Mouse (Mus musculus) spleen, adult 2 months (tissue): ENCODE results near the gene Gnaq.

Experiments
- CTCF ChIP-seq: fragments of 200-500 bp; IDR thresholded peaks from 2 replicates; pipeline ENCODE4 v1.5.1; 2011; ENCODE audit warnings: mild to moderate bottlenecking, inconsistent platforms; ENCODE audit not compliant: insufficient read depth, insufficient read length, insufficient replicate concordance; ENCODE audit errors: extremely low read depth
- POLR2A ChIP-seq: fragments of 200-500 bp; IDR thresholded peaks from 2 replicates; pipeline ENCODE4 v1.6.1; 2011; ENCODE audit warnings: low read depth, low read length, inconsistent platforms

DNA sequence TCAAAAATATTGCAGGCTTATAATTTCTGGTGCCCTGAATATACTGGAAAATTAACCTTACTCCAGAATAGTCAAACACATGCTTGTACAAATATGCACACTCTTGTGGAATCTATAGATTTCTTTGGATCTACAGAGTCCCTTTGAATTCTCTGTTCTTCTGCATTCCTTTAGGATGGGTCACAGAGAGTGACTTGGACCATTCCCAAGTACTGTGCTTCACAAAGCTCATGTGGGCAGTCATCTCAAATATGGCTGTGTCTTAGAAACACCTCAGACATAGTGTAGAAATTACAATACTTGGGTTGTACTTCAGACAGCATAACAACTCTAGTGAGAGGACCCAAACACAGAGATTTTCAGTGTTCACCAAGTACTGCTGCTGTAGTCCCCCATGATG is 45.2 kb upstream of the Gnaq start:
- no peak for TF ChIP-seq POLR2A
- no peak for TF ChIP-seq CTCF
